Comparison of ENCODE assay signal across 15 mouse cellular contexts in the genomic region with DNA sequence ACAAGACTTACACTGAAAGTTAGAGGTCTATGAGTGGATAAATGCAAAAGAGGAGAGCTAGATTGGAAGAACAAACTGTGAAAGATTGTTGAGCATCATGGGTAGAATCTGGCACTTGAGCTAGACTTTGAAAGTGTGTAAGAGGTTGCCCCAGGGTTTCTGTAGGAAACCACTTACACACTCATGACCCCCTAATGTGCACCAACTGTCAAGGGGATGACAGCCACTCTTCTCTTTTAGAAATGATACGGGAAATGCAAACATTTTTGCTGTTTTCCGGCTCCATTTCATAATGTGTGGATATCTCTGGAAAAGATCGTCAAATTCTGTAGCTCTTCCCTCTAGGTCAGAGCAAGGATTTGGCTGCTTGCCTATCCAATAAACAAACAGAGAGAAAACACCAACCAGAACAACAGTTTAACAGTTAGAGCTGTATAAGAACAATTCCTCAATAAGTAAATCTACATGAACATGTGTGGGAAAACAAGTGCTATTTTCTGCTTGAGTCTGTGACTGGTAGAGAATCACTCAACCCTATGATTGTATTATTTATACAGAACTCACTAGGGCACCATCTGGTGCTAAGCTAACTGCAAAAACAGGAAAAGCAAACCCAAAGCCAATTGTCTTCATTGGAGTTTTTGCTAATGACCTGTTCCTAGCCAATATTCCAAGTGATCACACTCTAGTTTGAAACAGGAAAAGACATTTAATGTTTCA.
DNase-seq lines count a peak whose midpoint lies in the region; ATAC-seq and TF ChIP-seq lines count a peak whose summit lies in the region.
"Had no signal": no experiment of that assay in that cellular context is flagged by ENCODE, and none has a peak within 500 bp of the region (broad histone marks: within the 10 kb centered on the region; RNA-seq: fewer than 3 reads in every experiment).

No protein-coding gene starts in this region.

- H3K36me3 ChIP-seq in hindbrain, postnatal 0 days (ENCODE audit: insufficient read depth, low read length), result no peaks in the 10 kb centered on the region
- no peaks in the 10 kb centered on the region for H3K36me3 ChIP-seq in hindbrain, embryonic 11.5 days (ENCODE audit: control insufficient read depth, insufficient read depth, low read length)
- H3K36me3 ChIP-seq: embryonic facial prominence, embryonic 12.5 days; heart, embryonic 12.5 days had no signal

- peak; percentile 3 for DNase-seq in hindbrain, postnatal 0 days (ENCODE audit: low spot score)
- DNase-seq in hindbrain, embryonic 11.5 days (ENCODE audit: low spot score), result no peak
- peak; percentile 3 for DNase-seq in brain, embryonic 18.5 days (ENCODE audit: low read depth, low spot score)
- peak; percentile 37 for DNase-seq in cerebellum, adult 8-10 months
- DNase-seq in retina, postnatal 1 day, result peak; percentile 36
- no peak for DNase-seq in ovary, adult 18-20 months (ENCODE audit: low spot score)
- no peak for DNase-seq in lung, postnatal 4 days
- DNase-seq: kidney, adult 18-20 months; kidney, postnatal 14 days; layer of hippocampus, postnatal 36 days; lung, adult 18-20 months; lung, postnatal 36 days had no signal

- H3K9me3 ChIP-seq in hindbrain, postnatal 0 days (ENCODE audit: low read length), result no peaks in the 10 kb centered on the region
- no peaks in the 10 kb centered on the region for H3K9me3 ChIP-seq in hindbrain, embryonic 11.5 days (ENCODE audit: control insufficient read depth, low read length)
- H3K9me3 ChIP-seq: embryonic facial prominence, embryonic 12.5 days; heart, embryonic 12.5 days had no signal

- no peak overlapping the region for H3K27ac ChIP-seq in hindbrain, postnatal 0 days
- no peak overlapping the region for H3K27ac ChIP-seq in hindbrain, embryonic 11.5 days (ENCODE audit: low read depth, low read length)
- H3K27ac ChIP-seq: embryonic facial prominence, embryonic 12.5 days had no signal

- TF ChIP-seq CTCF in hindbrain, postnatal 0 days (IDR thresholded peaks at IDR 0.05; ENCODE audit: low read depth), result no peak

- no peaks in the 10 kb centered on the region for H3K27me3 ChIP-seq in hindbrain, postnatal 0 days (ENCODE audit: insufficient read depth, low read length)
- no peaks in the 10 kb centered on the region for H3K27me3 ChIP-seq in hindbrain, embryonic 11.5 days (ENCODE audit: control insufficient read depth, insufficient read depth, low read length)
- H3K27me3 ChIP-seq: embryonic facial prominence, embryonic 12.5 days; heart, embryonic 12.5 days had no signal

- no peak overlapping the region for H3K4me2 ChIP-seq in hindbrain, postnatal 0 days (ENCODE audit: low read depth, low read length)
- no peak overlapping the region for H3K4me2 ChIP-seq in hindbrain, embryonic 11.5 days (replicated peaks; ENCODE audit: low read depth, low read length)
- H3K4me2 ChIP-seq: embryonic facial prominence, embryonic 12.5 days; heart, embryonic 12.5 days; midbrain, embryonic 11.5 days had no signal

- no peak overlapping the region for H3K4me3 ChIP-seq in hindbrain, postnatal 0 days (ENCODE audit: low read length)
- H3K4me3 ChIP-seq in hindbrain, embryonic 11.5 days (ENCODE audit: low read depth, low read length), result no peak overlapping the region
- H3K4me3 ChIP-seq: embryonic facial prominence, embryonic 12.5 days; heart, embryonic 12.5 days had no signal

- H3K4me1 ChIP-seq in hindbrain, postnatal 0 days (ENCODE audit: insufficient read depth, low read length), result no peaks in the 10 kb centered on the region
- no peaks in the 10 kb centered on the region for H3K4me1 ChIP-seq in hindbrain, embryonic 11.5 days (replicated peaks; ENCODE audit: control insufficient read depth, insufficient read depth, low read length)
- H3K4me1 ChIP-seq: embryonic facial prominence, embryonic 12.5 days; heart, embryonic 12.5 days had no signal

- no peak for ATAC-seq in hindbrain, postnatal 0 days
- ATAC-seq in hindbrain, embryonic 11.5 days (ENCODE audit: low FRiP score), result no peak

- 73% methylated on average over 3 of the region's 3 CpGs for WGBS in hindbrain, postnatal 0 days
- WGBS in hindbrain, embryonic 11.5 days, result 89% methylated on average over 3 of the region's 3 CpGs

- no peak overlapping the region for H3K9ac ChIP-seq in hindbrain, postnatal 0 days (replicated peaks; ENCODE audit: low read length)
- H3K9ac ChIP-seq in hindbrain, embryonic 11.5 days (ENCODE audit: low read depth, low read length), result no peak overlapping the region
- H3K9ac ChIP-seq: embryonic facial prominence, embryonic 12.5 days; heart, embryonic 12.5 days had no signal

Comparison
In these comparisons a context has a peak if more than half of its experiments do, and no peak if none do; other contexts are left out.
1. DNase-seq: peak in hindbrain, postnatal 0 days (single experiment), brain, embryonic 18.5 days (single experiment), cerebellum, adult 8-10 months (single experiment) and retina, postnatal 1 day (single experiment); none in hindbrain, embryonic 11.5 days (single experiment), ovary, adult 18-20 months (single experiment) and lung, postnatal 4 days (0 of 2).